Mouse (Mus musculus): ENCODE results near the gene Vmn1r129.
"Not testable (repeated sequence)": the region's sequence is repeated elsewhere in the genome, so short reads cannot be mapped to it uniquely, and the experiment has no call there.

The Vmn1r129 gene

GRCm38 (mm10) chr7:21361191-21361590, at the start of gene Vmn1r129:
Vmn1r129 (minus strand) TSS chr7:21361291.
- in situ Hi-C loops (cut with MseI, MboI) = not testable (repeated sequence)

- in situ Hi-C loops (cut with MseI, MboI) = not testable (repeated sequence)
Observed at GRCm38 (mm10) chr7:21349073-21349472, 12.0 kb downstream of the Vmn1r129 start, which contains the start of gene Vmn1r128. Vmn1r128 (plus strand) TSS chr7:21349373.

GRCm38 (mm10) chr7:21319761-21320160, 41.3 kb downstream of the Vmn1r129 start, which contains the start of gene Vmn1r127:
Vmn1r127 (minus strand) TSS chr7:21319861.
- in situ Hi-C loops (cut with MseI, MboI) = not testable (repeated sequence)

Measured in mouse trophoblast stem cell (cell line).